Mouse (Mus musculus): ENCODE results near the gene Plcl1.

DNA sequence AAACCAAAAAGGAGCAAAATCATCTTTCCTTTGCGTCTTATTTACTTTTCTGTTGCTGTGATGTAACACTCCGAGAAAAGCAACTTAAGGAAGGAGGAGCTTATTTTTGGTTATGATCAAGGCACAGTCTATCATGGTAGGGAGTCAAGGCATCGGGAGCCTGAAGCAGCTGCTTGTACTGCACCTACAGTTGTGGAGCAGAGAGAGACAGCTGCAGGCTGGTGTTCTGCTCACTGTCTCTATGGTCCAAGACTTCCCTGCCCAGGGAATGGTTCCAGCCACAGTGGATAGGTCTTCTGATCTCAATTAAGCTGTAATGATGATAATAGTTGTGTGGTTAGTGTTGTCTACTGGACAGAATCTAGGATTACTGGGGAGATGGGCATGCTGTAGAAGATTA lies 166.9 kb downstream of the Plcl1 start:
- TF ChIP-seq CTCF (IDR thresholded peaks at IDR 0.05; ENCODE audit: low read depth, low read length) (no peak), GATA1 (IDR thresholded peaks at IDR 0.05; ENCODE audit: borderline replicate concordance, low read length) (no peak), TAL1 (conservative IDR thresholded peaks at IDR 0.05; ENCODE audit: low read depth, low read length) (no peak)
